Mouse (Mus musculus) small intestine, adult 2 months (tissue): ENCODE measurements around the gene Klhl2.

Experiments used
- CTCF ChIP-seq: fragments of 200-500 bp; IDR thresholded peaks from 2 replicates; pipeline ENCODE4 v1.5.1; 2012; ENCODE audit warnings: low read depth, mild to moderate bottlenecking, control low read depth, inconsistent platforms, low read length, moderate library complexity, mixed read lengths; ENCODE audit not compliant: insufficient replicate concordance, insufficient read length; ENCODE audit errors: extremely low read depth
- POLR2A ChIP-seq: fragments of 200-500 bp; IDR thresholded peaks from 2 replicates; pipeline ENCODE4 v1.6.1; 2012; ENCODE audit warnings: low read depth, mild to moderate bottlenecking, control low read depth, inconsistent platforms, low read length, moderate library complexity

DNA sequence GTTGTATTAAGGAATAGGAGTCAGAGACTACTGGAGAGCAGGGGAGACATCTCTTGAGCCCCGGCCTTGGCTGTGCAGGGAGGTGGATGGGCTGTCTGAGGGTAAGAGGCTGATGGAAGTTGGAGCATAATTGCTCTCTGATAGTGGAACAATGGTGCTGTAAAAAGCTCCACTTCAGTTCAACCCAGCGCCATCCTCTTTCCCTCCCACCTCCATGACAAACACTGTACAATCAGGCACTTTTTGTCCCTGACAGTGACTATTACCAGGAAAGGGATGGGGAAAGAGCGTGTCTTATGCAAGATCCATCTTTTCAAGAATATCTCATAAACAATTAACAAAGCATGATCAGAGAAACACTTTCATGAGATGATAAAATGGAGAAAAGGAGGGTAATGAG lies 6.6 kb downstream of the Klhl2 start:
- TF ChIP-seq CTCF (no peak), POLR2A (no peak)
